Mouse (Mus musculus): ENCODE results near the gene Cldn6. TPM values are rescaled to one million over a fixed set of nuclear protein-coding genes. Genes with fewer than 3 reads are reported as not detected.

The Cldn6 gene
- polyA plus RNA-seq, 1 experiment from 2014 or later: 11.1 TPM

GRCm38 (mm10) chr17:23654410-23654809, 24.6 kb upstream of the Cldn6 start:
- no peak overlapping the region for H3K27ac ChIP-seq (ENCODE audit: low read depth, low read length)
- H3K4me1 ChIP-seq (ENCODE audit: control insufficient read depth, insufficient read depth, low read length): no peaks in the 10 kb centered on the region
- ATAC-seq (ENCODE audit: insufficient read depth, low FRiP score, low TSS enrichment) (no peak), DNase-seq (ENCODE audit: low spot score) (no peak)
- no peak overlapping the region for H3K9ac ChIP-seq (ENCODE audit: low read length)
- H3K9me3 ChIP-seq (ENCODE audit: control insufficient read depth, low read length): no peaks in the 10 kb centered on the region
- WGBS: 69% methylated on average over 2 of the region's 2 CpGs
- no peak overlapping the region for H3K4me3 ChIP-seq (ENCODE audit: low read depth, low read length)
- no peak overlapping the region for H3K4me2 ChIP-seq (ENCODE audit: low read depth)
- H3K27me3 ChIP-seq (ENCODE audit: control insufficient read depth, insufficient read depth, low read length): no peaks in the 10 kb centered on the region
- H3K36me3 ChIP-seq (ENCODE audit: control insufficient read depth, insufficient read depth, low read length): no peaks in the 10 kb centered on the region

GRCm38 (mm10) chr17:23658450-23658849, 20.6 kb upstream of the Cldn6 start:
- Histone ChIP-seq H3K27me3 (ENCODE audit: control insufficient read depth, insufficient read depth, low read length) (peaks cover 24% of the 10 kb centered on the region), H3K36me3 (ENCODE audit: control insufficient read depth, insufficient read depth, low read length) (no peaks in the 10 kb centered on the region), H3K4me2 (ENCODE audit: low read depth) (no peak overlapping the region), H3K27ac (ENCODE audit: low read depth, low read length) (no peak overlapping the region), H3K9ac (ENCODE audit: low read length) (no peak overlapping the region), H3K4me3 (ENCODE audit: low read depth, low read length) (no peak overlapping the region), H3K9me3 (ENCODE audit: control insufficient read depth, low read length) (no peaks in the 10 kb centered on the region), H3K4me1 (ENCODE audit: control insufficient read depth, insufficient read depth, low read length) (no peaks in the 10 kb centered on the region)
- no peak for ATAC-seq (ENCODE audit: insufficient read depth, low FRiP score, low TSS enrichment)
- WGBS: 70% methylated on average over 3 of the region's 3 CpGs
- DNase-seq (ENCODE audit: low spot score): no peak

- Histone ChIP-seq H3K9me3 (ENCODE audit: control insufficient read depth, low read length) (no peaks in the 10 kb centered on the region), H3K4me3 (ENCODE audit: low read depth, low read length) (no peak within 1 kb of the TSS), H3K4me2 (ENCODE audit: low read depth) (no peak within 1 kb of the TSS), H3K27ac (ENCODE audit: low read depth, low read length) (no peak within 1 kb of the TSS), H3K36me3 (ENCODE audit: control insufficient read depth, insufficient read depth, low read length) (no peaks in the 10 kb centered on the region), H3K4me1 (ENCODE audit: control insufficient read depth, insufficient read depth, low read length) (no peaks in the 10 kb centered on the region), H3K27me3 (ENCODE audit: control insufficient read depth, insufficient read depth, low read length) (peaks cover 24% of the 10 kb centered on the region), H3K9ac (ENCODE audit: low read length) (no peak within 1 kb of the TSS)
- ATAC-seq (ENCODE audit: insufficient read depth, low FRiP score, low TSS enrichment) (no peak), DNase-seq (ENCODE audit: low spot score) (no peak)
- whole genome bisulfite sequencing: 5% methylated on average over 27 of the region's 27 CpGs
Observed at GRCm38 (mm10) chr17:23660117-23660875, 18.8 kb upstream of the Cldn6 start, which contains the start of gene Bicdl2. TSS of gene Bicdl2 (plus strand) at chr17:23660506.

- DNase-seq (ENCODE audit: low spot score): no peak
- H3K27me3 ChIP-seq (ENCODE audit: control insufficient read depth, insufficient read depth, low read length): peaks cover 24% of the 10 kb centered on the region
- no peak overlapping the region for H3K4me2 ChIP-seq (ENCODE audit: low read depth)
- no peaks in the 10 kb centered on the region for H3K9me3 ChIP-seq (ENCODE audit: control insufficient read depth, low read length)
- no peak overlapping the region for H3K27ac ChIP-seq (ENCODE audit: low read depth, low read length)
- no peaks in the 10 kb centered on the region for H3K36me3 ChIP-seq (ENCODE audit: control insufficient read depth, insufficient read depth, low read length)
- no peak overlapping the region for H3K4me3 ChIP-seq (ENCODE audit: low read depth, low read length)
- 2% methylated on average over 14 of the region's 14 CpGs for WGBS
- no peaks in the 10 kb centered on the region for H3K4me1 ChIP-seq (ENCODE audit: control insufficient read depth, insufficient read depth, low read length)
- ATAC-seq (ENCODE audit: insufficient read depth, low FRiP score, low TSS enrichment): no peak
- no peak overlapping the region for H3K9ac ChIP-seq (ENCODE audit: low read length)
Observed at GRCm38 (mm10) chr17:23660876-23661200, 18.2 kb upstream of the Cldn6 start.

- no peak for ATAC-seq (ENCODE audit: insufficient read depth, low FRiP score, low TSS enrichment)
- no peak overlapping the region for H3K27ac ChIP-seq (ENCODE audit: low read depth, low read length)
- DNase-seq (ENCODE audit: low spot score): no peak
- H3K9me3 ChIP-seq (ENCODE audit: control insufficient read depth, low read length): no peaks in the 10 kb centered on the region
- 0% methylated on average over 9 of the region's 9 CpGs for WGBS
- H3K36me3 ChIP-seq (ENCODE audit: control insufficient read depth, insufficient read depth, low read length): no peaks in the 10 kb centered on the region
- no peaks in the 10 kb centered on the region for H3K4me1 ChIP-seq (ENCODE audit: control insufficient read depth, insufficient read depth, low read length)
- H3K27me3 ChIP-seq (ENCODE audit: control insufficient read depth, insufficient read depth, low read length): peaks cover 24% of the 10 kb centered on the region
- H3K4me2 ChIP-seq (ENCODE audit: low read depth): no peak overlapping the region
- no peak overlapping the region for H3K9ac ChIP-seq (ENCODE audit: low read length)
- H3K4me3 ChIP-seq (ENCODE audit: low read depth, low read length): no peak overlapping the region
Observed at GRCm38 (mm10) chr17:23661526-23661925, 17.5 kb upstream of the Cldn6 start.

GRCm38 (mm10) chr17:23664556-23665021, 14.5 kb upstream of the Cldn6 start:
- ATAC-seq (ENCODE audit: insufficient read depth, low FRiP score, low TSS enrichment): no peak

GRCm38 (mm10) chr17:23665511-23665910, 13.5 kb upstream of the Cldn6 start:
- Histone ChIP-seq H3K9me3 (ENCODE audit: control insufficient read depth, low read length) (no peaks in the 10 kb centered on the region), H3K4me1 (ENCODE audit: control insufficient read depth, insufficient read depth, low read length) (no peaks in the 10 kb centered on the region), H3K27ac (ENCODE audit: low read depth, low read length) (no peak overlapping the region), H3K4me2 (ENCODE audit: low read depth) (no peak overlapping the region), H3K9ac (ENCODE audit: low read length) (no peak overlapping the region), H3K27me3 (ENCODE audit: control insufficient read depth, insufficient read depth, low read length) (peaks cover 13% of the 10 kb centered on the region), H3K4me3 (ENCODE audit: low read depth, low read length) (no peak overlapping the region), H3K36me3 (ENCODE audit: control insufficient read depth, insufficient read depth, low read length) (peaks cover 8% of the 10 kb centered on the region)
- DNase-seq (ENCODE audit: low spot score) (no peak), ATAC-seq (ENCODE audit: insufficient read depth, low FRiP score, low TSS enrichment) (no peak)
- WGBS: 80% methylated on average over 14 of the region's 14 CpGs

More at GRCm38 (mm10) chr17:23664556-23665021, 14.5 kb upstream of the Cldn6 start:
- Histone ChIP-seq H3K9ac (ENCODE audit: low read length) (no peak overlapping the region), H3K9me3 (ENCODE audit: control insufficient read depth, low read length) (no peaks in the 10 kb centered on the region), H3K27ac (ENCODE audit: low read depth, low read length) (no peak overlapping the region), H3K4me3 (ENCODE audit: low read depth, low read length) (no peak overlapping the region), H3K27me3 (ENCODE audit: control insufficient read depth, insufficient read depth, low read length) (peaks cover 22% of the 10 kb centered on the region), H3K4me2 (ENCODE audit: low read depth) (no peak overlapping the region), H3K4me1 (ENCODE audit: control insufficient read depth, insufficient read depth, low read length) (no peaks in the 10 kb centered on the region), H3K36me3 (ENCODE audit: control insufficient read depth, insufficient read depth, low read length) (peaks cover 5% of the 10 kb centered on the region; the same call in 1 of the 2 replicates)
- no peak for DNase-seq (ENCODE audit: low spot score)
- 8% methylated on average over 5 of the region's 5 CpGs for WGBS

GRCm38 (mm10) chr17:23670516-23671074, 8.5 kb upstream of the Cldn6 start:
- peaks cover 9% of the 10 kb centered on the region for H3K36me3 ChIP-seq (ENCODE audit: control insufficient read depth, insufficient read depth, low read length)
- 89% methylated on average over 7 of the region's 7 CpGs for WGBS
- H3K4me2 ChIP-seq (ENCODE audit: low read depth): no peak overlapping the region
- H3K9ac ChIP-seq (ENCODE audit: low read length): no peak overlapping the region
- no peak overlapping the region for H3K27ac ChIP-seq (ENCODE audit: low read depth, low read length)
- H3K4me1 ChIP-seq (ENCODE audit: control insufficient read depth, insufficient read depth, low read length): peaks cover 5% of the 10 kb centered on the region; the same call in 1 of the 2 replicates
- no peaks in the 10 kb centered on the region for H3K9me3 ChIP-seq (ENCODE audit: control insufficient read depth, low read length)
- peaks cover 8% of the 10 kb centered on the region for H3K27me3 ChIP-seq (ENCODE audit: control insufficient read depth, insufficient read depth, low read length)
- DNase-seq (ENCODE audit: low spot score): no peak
- ATAC-seq (ENCODE audit: insufficient read depth, low FRiP score, low TSS enrichment): no peak
- no peak overlapping the region for H3K4me3 ChIP-seq (ENCODE audit: low read depth, low read length)

- ATAC-seq (ENCODE audit: insufficient read depth, low FRiP score, low TSS enrichment) (no peak), DNase-seq (ENCODE audit: low spot score) (no peak)
- Histone ChIP-seq H3K9me3 (ENCODE audit: control insufficient read depth, low read length) (no peaks in the 10 kb centered on the region), H3K27ac (ENCODE audit: low read depth, low read length) (no peak overlapping the region), H3K36me3 (ENCODE audit: control insufficient read depth, insufficient read depth, low read length) (peaks cover 9% of the 10 kb centered on the region), H3K4me2 (ENCODE audit: low read depth) (no peak overlapping the region), H3K27me3 (ENCODE audit: control insufficient read depth, insufficient read depth, low read length) (peaks cover 17% of the 10 kb centered on the region), H3K4me1 (ENCODE audit: control insufficient read depth, insufficient read depth, low read length) (peaks cover 13% of the 10 kb centered on the region), H3K4me3 (ENCODE audit: low read depth, low read length) (no peak overlapping the region), H3K9ac (ENCODE audit: low read length) (no peak overlapping the region)
- 92% methylated on average over 3 of the region's 3 CpGs for WGBS
Observed at GRCm38 (mm10) chr17:23671519-23671918, 7.5 kb upstream of the Cldn6 start.
